Mouse (Mus musculus) forebrain, embryonic 12.5 days (tissue): ENCODE data around the gene Islr2. TPM values are rescaled to one million over a fixed set of nuclear protein-coding genes. Genes with fewer than 3 reads are reported as not detected.

Source experiments
- ATAC-seq: fragments of 200-750 bp; cut with Nextera tagmentation; 2 replicates; pipeline ENCODE4 v1.8.0; 2017; ENCODE audit warnings: moderate TSS enrichment; ENCODE audit not compliant: low FRiP score
- H3K27ac ChIP-seq: fragments of 300-500 bp; sonication (generic); 2 replicates; pipeline ENCODE4 v1.5.1; 2016; ENCODE audit warnings: mild to moderate bottlenecking
- H3K27me3 ChIP-seq: fragments of 300-500 bp; sonication (generic); 2 replicates; pipeline ENCODE4 v1.6.1; 2016; ENCODE audit warnings: mild to moderate bottlenecking
- H3K36me3 ChIP-seq: fragments of 300-500 bp; sonication (generic); replicated peaks from 2 replicates; pipeline ENCODE4 v1.6.1; 2016; ENCODE audit warnings: mild to moderate bottlenecking
- H3K4me1 ChIP-seq: fragments of 300-500 bp; sonication (generic); 2 replicates; pipeline ENCODE4 v1.6.1; 2016
- H3K4me2 ChIP-seq: fragments of 300-500 bp; sonication (generic); 2 replicates; pipeline ENCODE4 v1.6.1; 2016; ENCODE audit warnings: mild to moderate bottlenecking, moderate library complexity
- H3K4me3 ChIP-seq: fragments of 300-500 bp; sonication (generic); replicated peaks from 2 replicates; pipeline ENCODE4 v1.5.1; 2016; ENCODE audit warnings: mild to moderate bottlenecking
- H3K9ac ChIP-seq: fragments of 300-500 bp; sonication (generic); 2 replicates; pipeline ENCODE4 v1.6.1; 2016; ENCODE audit warnings: mild to moderate bottlenecking
- H3K9me3 ChIP-seq: fragments of 300-500 bp; sonication (generic); 2 replicates; pipeline ENCODE4 v1.6.1; 2016
- WGBS: fragments of 180-500 bp; shearing (Covaris S2); methylation state at CpG from one replicate; pipeline ENCODE4 v1.1.7; 2016; 5-methylcytosine and 5-hydroxymethylcytosine counted together
- polyA plus RNA-seq: library from polyadenylated mRNA; unstranded; fragments of >200 nt; fragmentation: Nextera tagmentation; extraction: Ambion mirVana; gene quantifications from 2 replicates; pipeline ENCODE4 v1.2.1, GENCODE M21; 2016

The Islr2 gene
- polyA plus RNA-seq, 1 experiment from 2014 or later = 60.8 TPM

GRCm38 (mm10) chr9:58241780-58242485 is 37.8 kb upstream of the Islr2 start:
- H3K4me1 ChIP-seq = peaks cover 24% of the 10 kb centered on the region
- no peak overlapping the region for H3K9ac ChIP-seq
- no peak overlapping the region for H3K4me3 ChIP-seq
- no peaks in the 10 kb centered on the region for H3K9me3 ChIP-seq
- peak; percentile 82; the same call in 1 of the 2 replicates for ATAC-seq
- H3K27ac ChIP-seq = peak overlapping the region; percentile 75
- 44% methylated on average over 9 of the region's 9 CpGs for WGBS
- peak overlapping the region; percentile 4; the same call in 1 of the 2 replicates for H3K4me2 ChIP-seq
- no peaks in the 10 kb centered on the region for H3K27me3 ChIP-seq
- no peaks in the 10 kb centered on the region for H3K36me3 ChIP-seq

GRCm38 (mm10) chr9:58234502-58235015 is 30.4 kb upstream of the Islr2 start:
- Histone ChIP-seq H3K27me3 (no peaks in the 10 kb centered on the region), H3K9ac (no peak overlapping the region), H3K9me3 (no peaks in the 10 kb centered on the region), H3K4me3 (no peak overlapping the region), H3K4me1 (no peaks in the 10 kb centered on the region), H3K27ac (no peak overlapping the region), H3K4me2 (no peak overlapping the region), H3K36me3 (peaks cover 25% of the 10 kb centered on the region)
- no peak for ATAC-seq
- 95% methylated on average over 28 of the region's 28 CpGs for WGBS

DNA sequence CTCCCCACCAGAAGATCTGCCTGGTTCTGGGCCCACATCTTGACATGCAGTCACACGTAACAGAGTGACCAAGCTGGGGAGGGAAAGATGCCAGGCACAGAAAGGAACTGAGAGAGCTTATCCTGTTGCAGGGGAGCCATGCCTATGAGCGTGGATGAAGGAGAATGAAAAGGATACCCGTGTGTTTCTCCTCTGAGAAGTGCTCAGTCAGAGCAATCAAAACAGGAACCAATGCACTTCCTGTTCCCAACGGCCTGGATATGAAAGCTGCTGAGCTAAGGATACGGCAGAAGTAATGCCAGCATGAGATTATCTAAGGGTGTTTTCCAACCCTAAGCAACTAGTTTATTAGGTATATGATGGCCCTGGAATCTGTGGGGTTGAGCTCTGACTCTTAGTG is 28.3 kb upstream of the Islr2 start:
- no peak for ATAC-seq
- 72% methylated on average over 5 of the region's 5 CpGs for WGBS
- H3K4me3 ChIP-seq = no peak overlapping the region
- peaks cover 45% of the 10 kb centered on the region for H3K36me3 ChIP-seq
- no peak overlapping the region for H3K27ac ChIP-seq
- no peak overlapping the region for H3K4me2 ChIP-seq
- H3K27me3 ChIP-seq = no peaks in the 10 kb centered on the region
- H3K9ac ChIP-seq = no peak overlapping the region
- no peaks in the 10 kb centered on the region for H3K4me1 ChIP-seq
- H3K9me3 ChIP-seq = no peaks in the 10 kb centered on the region

DNA sequence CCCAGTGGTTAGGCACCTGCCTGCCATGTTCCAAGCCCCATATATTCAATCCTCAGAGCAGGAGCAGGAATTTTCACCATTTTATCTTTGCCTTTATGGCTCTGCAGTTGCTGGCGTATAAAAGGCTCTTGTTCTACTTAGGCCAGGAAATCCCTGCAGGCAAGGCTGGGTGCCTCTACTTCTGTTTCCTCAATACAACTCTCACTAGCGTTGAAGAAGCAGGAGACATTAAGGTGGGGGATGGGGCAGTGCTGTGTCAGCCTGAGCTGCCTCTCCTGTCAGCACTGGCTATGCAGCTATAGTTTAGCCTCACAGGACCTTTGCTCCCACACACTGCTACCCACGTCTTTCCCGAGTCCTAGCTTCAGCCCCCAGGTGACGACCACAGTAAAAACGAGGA is 27.6 kb upstream of the Islr2 start:
- WGBS = 82% methylated on average over 6 of the region's 6 CpGs
- Histone ChIP-seq H3K4me2 (no peak overlapping the region), H3K27ac (no peak overlapping the region), H3K27me3 (no peaks in the 10 kb centered on the region), H3K9me3 (no peaks in the 10 kb centered on the region), H3K36me3 (peaks cover 48% of the 10 kb centered on the region), H3K9ac (no peak overlapping the region), H3K4me1 (no peaks in the 10 kb centered on the region), H3K4me3 (no peak overlapping the region)
- no peak for ATAC-seq

DNA sequence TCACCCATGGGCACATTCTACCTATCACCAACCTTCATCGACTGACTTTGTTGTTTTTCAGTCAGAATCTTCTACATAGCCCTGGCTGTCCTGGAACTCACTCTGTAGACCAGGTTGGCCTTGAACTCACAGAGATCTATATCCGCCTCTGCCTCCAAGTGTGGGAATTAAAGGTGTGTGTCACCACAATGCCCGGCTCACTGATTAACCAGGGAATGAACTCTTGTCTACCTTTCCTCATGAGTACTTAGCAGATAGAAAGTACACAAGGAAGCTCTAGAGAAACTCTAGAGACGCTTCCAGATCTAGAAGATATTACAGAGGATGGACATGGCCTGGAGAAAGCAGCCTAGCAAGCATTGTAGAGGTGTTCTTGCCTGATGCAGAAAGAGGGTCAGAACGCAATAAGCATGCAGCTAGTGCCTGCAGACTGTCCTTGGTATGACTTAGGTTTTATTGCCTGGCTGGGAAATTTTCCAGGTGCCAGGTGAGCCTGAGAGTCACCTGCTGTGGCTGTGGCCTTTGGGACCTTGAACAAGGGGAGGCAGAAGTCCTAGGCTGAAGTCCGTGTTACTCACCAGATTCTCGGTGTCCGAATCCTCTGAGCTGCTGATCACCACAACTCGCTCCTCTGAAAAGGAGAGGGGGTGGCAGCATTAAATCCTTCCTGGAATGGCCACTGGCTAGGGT is 24.8 kb upstream of the Islr2 start:
- no peaks in the 10 kb centered on the region for H3K27me3 ChIP-seq
- ATAC-seq = no peak
- peaks cover 39% of the 10 kb centered on the region for H3K36me3 ChIP-seq
- no peaks in the 10 kb centered on the region for H3K4me1 ChIP-seq
- H3K4me3 ChIP-seq = no peak overlapping the region
- 94% methylated on average over 9 of the region's 9 CpGs for WGBS
- no peak overlapping the region for H3K9ac ChIP-seq
- no peak overlapping the region for H3K4me2 ChIP-seq
- H3K27ac ChIP-seq = no peak overlapping the region
- H3K9me3 ChIP-seq = no peaks in the 10 kb centered on the region

DNA sequence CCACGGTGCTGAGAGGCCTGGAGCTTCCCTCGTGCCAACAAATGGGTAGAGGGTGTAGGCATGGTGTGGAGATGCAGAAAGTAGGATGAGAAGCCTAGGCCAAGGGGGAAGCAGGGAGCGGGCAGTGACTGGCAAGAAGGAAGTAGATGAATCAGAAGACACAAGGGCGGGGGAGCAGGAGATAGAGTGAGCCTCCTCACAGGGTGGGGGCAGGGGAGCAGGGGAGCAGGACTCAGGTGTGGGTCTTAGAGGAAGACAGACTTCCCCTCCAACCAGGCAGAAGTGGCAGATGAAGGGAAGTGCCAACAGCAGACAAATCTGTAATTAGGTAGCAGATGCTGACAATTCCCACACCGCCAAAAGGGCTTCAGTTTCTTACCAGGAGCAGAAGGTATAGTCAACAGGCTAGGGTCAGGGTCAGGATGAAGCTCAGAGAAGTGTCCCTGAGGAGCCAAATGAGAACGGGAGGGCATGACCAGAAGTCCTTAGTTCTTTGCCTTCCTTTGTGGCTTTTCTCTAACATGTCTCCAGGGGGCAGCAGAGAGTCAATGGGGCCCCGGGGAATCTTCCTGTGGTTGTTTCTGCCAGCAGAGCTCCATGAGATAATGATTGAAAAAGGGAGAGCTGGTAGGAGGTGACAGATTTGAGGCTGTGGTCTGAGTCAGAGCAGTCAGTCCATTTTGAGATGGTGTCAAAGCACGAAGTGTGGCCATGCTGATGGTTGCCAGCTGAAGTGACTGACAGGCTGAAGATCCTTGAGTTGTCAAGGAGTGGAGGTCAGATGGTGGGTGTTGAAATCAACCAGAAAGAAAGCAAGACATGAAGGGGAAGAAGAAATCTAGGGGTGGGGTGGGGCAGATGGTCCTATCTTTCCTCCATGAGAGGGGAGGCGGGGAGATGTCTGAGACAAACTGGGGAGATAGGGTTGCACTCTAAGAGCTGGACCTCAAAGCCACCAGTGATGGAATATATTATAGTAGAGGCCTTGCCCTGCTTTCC is 22.1 kb upstream of the Islr2 start:
- 70% methylated on average over 9 of the region's 9 CpGs for WGBS
- H3K4me3 ChIP-seq = no peak overlapping the region
- H3K9ac ChIP-seq = no peak overlapping the region
- ATAC-seq = no peak
- H3K27me3 ChIP-seq = no peaks in the 10 kb centered on the region
- H3K27ac ChIP-seq = no peak overlapping the region
- H3K4me2 ChIP-seq = no peak overlapping the region
- H3K4me1 ChIP-seq = no peaks in the 10 kb centered on the region
- no peaks in the 10 kb centered on the region for H3K9me3 ChIP-seq
- peaks cover 38% of the 10 kb centered on the region for H3K36me3 ChIP-seq

DNA sequence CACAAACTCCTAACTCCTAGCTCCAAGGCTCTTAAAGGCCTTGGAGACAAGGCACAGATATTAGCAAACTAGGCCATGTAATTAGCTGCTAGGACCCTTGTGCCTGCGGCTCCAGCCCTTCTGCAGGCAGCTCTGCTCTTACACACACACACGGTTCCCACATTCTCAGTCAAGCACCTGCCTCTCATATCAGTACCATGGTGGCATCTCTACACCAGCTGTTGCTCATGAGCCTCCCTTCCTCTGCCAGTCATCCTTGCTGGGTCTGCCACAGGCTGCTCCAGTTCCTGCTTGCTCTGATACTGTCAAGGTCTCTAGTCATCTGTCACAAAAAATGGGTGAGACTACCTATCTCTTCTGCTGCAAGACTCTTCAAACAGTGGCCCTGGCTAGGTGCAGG is 20.2 kb upstream of the Islr2 start:
- no peaks in the 10 kb centered on the region for H3K9me3 ChIP-seq
- no peak for ATAC-seq
- H3K27me3 ChIP-seq = no peaks in the 10 kb centered on the region
- no peak overlapping the region for H3K9ac ChIP-seq
- H3K4me1 ChIP-seq = no peaks in the 10 kb centered on the region
- no peak overlapping the region for H3K27ac ChIP-seq
- peaks cover 31% of the 10 kb centered on the region for H3K36me3 ChIP-seq
- H3K4me3 ChIP-seq = no peak overlapping the region
- no peak overlapping the region for H3K4me2 ChIP-seq
- 90% methylated on average over 2 of the region's 2 CpGs for WGBS

DNA sequence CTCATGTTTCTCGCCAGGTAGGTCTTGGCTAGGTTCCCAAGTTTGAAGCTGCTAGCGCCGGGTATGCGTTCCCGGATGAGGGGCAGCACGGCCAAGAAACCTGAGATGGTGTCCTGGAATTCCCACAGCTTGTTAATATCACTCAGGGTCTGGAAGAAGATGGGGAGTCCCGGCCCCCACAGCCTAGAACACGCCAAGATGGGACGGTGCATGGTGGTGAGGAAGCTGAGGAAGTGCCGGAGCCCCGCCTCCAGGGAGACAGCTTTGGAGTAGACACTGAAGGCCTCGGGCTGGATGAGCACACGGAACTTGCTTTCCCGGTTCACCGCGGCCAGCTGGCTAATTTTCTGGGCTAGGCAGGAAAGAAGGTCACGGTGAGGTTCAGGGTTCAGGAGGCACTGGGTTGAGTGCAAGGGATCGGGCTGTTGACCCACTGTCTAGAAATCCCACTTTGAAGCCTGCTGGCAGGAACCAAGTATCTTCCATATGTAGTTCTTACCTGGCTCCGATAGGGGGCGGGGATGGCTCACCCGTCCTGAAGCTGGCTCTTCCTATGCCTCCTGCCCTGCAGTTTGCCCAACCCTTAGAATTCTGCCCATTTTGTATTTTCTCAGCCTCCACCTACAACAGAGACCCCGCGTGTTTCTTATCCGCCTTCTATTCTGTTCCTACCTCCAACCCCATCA is 16.2 kb upstream of the Islr2 start:
- no peak for ATAC-seq
- WGBS = 75% methylated on average over 24 of the region's 24 CpGs
- H3K4me3 ChIP-seq = no peak overlapping the region

DNA sequence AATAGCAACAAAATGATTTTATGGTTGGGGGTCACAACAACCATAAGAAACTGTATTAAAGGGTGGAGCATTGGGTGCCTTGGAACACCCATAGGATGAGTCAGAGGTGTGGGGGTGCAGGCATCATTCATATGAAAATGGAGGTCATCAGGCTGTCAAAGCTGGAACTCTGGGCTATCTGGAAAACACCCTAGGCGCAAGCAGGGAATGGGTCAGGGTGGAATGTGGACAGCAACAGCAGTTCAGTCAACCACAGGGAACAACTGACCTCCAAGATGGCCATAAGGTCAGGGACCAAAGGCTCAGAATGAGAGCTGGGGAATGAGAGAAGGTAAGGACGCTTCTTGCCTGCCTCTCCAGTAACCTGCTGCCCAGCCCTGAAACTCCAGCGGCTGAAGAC is 14.4 kb upstream of the Islr2 start:
- Histone ChIP-seq H3K36me3 (peaks cover 10% of the 10 kb centered on the region; the same call in 1 of the 2 replicates), H3K9me3 (no peaks in the 10 kb centered on the region), H3K4me3 (no peak overlapping the region), H3K4me2 (no peak overlapping the region), H3K27me3 (no peaks in the 10 kb centered on the region), H3K9ac (no peak overlapping the region), H3K27ac (no peak overlapping the region), H3K4me1 (peaks cover 20% of the 10 kb centered on the region)
- ATAC-seq = no peak
- 87% methylated on average over 3 of the region's 3 CpGs for WGBS

More for the DNA sequence above, 16.2 kb upstream of the Islr2 start:
- H3K4me2 ChIP-seq = no peak overlapping the region
- peaks cover 10% of the 10 kb centered on the region; the same call in 1 of the 2 replicates for H3K36me3 ChIP-seq
- H3K27ac ChIP-seq = no peak overlapping the region
- H3K9me3 ChIP-seq = no peaks in the 10 kb centered on the region
- H3K27me3 ChIP-seq = no peaks in the 10 kb centered on the region
- H3K9ac ChIP-seq = no peak overlapping the region
- 0 out of 2 replicates have a peak, but pooled peaks cover 8% of the 10 kb centered on the region for H3K4me1 ChIP-seq

DNA sequence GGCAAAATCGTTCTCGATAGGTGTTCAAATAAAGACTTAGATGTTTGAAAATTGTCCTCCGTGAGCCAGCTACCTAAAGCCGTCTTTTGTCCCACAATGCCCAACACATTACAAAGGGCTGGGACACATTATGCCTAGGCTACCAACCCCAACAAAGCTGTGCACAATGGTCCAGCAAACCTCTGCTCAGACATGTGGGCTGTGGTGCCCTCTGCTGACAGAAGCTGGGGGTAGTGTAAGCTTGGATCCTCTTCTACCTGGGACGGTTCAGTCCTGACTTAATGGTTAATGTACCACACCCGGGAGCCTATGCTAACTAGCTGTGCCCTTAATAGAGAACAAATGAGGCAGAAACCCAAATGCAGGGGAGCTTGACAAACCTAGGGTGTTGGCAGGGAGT is 12.3 kb upstream of the Islr2 start:
- Histone ChIP-seq H3K4me2 (no peak overlapping the region), H3K4me3 (no peak overlapping the region), H3K9ac (no peak overlapping the region), H3K27ac (no peak overlapping the region), H3K4me1 (peaks cover 21% of the 10 kb centered on the region), H3K27me3 (0 out of 2 replicates have a peak, but pooled peaks cover 4% of the 10 kb centered on the region), H3K9me3 (no peaks in the 10 kb centered on the region), H3K36me3 (peaks cover 5% of the 10 kb centered on the region; the same call in 1 of the 2 replicates)
- peak; percentile 72 for ATAC-seq
- WGBS = 32% methylated on average over 6 of the region's 6 CpGs

- no peak overlapping the region for H3K27ac ChIP-seq
- H3K36me3 ChIP-seq = 0 out of 2 replicates have a peak, but pooled peaks cover under 1% of the 10 kb centered on the region
- WGBS = 65% methylated on average over 8 of the region's 8 CpGs
- H3K4me1 ChIP-seq = peaks cover 21% of the 10 kb centered on the region
- no peak overlapping the region for H3K4me2 ChIP-seq
- no peak for ATAC-seq
- H3K9ac ChIP-seq = no peak overlapping the region
- no peak overlapping the region for H3K4me3 ChIP-seq
- 0 out of 2 replicates have a peak, but pooled peaks cover 4% of the 10 kb centered on the region for H3K27me3 ChIP-seq
- no peaks in the 10 kb centered on the region for H3K9me3 ChIP-seq
Observed at GRCm38 (mm10) chr9:58214519-58215180, 10.5 kb upstream of the Islr2 start.
